Mouse (Mus musculus): Measurements from ENCODE around the gene Gm28051.

Gm28051 gene

DNA sequence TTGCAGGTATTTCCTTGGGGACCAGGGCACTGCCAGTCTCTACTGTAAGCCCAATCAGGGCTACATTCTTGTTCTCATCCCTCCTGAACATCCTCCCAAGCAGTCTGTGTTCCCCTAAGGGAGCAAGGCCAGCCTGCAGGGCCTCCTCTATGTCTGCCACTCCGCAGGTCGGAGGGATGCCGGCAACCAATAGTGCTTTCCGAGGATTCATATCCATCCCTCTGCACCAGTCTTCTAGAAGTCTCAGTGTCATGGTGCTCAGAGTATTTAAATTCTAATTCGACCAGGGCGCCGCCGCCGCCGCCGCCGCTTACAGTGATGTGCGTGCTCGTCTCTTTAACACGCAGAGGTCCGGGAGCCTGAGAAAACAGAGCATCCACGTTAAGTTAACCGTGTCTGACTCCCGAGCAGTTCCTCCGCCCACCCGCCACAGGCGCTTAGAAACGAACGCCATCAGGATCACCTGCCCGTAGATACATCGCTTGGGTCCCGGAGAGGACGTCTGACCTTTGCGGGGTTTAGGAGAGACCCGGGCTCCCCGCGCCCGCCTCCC, 14.5 kb downstream of the Gm28051 start:
- no peak for DNase-seq (ENCODE audit: low spot score in 2 of 2)

DNA sequence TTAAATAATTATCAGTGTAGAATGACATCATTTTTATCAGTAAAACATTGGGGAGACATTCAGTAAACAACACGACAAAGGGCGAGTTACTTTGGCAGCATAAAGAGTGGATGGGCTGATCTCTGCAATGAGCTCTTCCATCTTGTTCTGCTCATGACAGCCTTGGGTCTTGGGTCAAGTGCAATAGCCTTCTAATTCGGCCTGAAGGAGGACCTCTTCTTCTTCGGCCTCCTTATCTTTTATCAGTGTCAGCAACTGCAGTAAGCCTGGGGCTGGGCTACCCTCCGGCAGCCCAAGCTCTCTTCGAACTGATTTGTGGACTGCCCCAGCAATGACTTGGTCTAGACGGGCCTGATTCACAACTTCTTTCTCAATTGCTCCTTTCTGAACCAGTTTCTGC, 15.5 kb downstream of the Gm28051 start:
- DNase-seq (ENCODE audit: low spot score in 2 of 2): no peak

DNA sequence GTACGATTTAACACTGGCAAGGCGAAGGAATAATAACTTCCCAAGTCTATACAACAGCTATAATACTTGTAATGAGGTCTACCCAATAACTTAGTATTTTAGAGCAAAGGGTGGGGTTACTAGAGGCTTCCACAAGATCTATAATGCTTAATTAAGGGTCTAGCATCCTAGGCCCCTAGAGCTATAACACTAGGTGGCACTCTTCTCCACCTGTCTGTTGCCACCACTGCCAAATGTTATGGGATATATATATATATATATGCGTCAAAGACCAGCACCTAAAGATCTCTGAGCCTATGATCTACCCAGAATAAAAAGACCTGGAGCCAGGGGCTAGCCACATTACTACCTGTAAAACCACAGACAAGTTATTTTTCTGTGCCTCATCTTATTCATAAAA, 17.3 kb downstream of the Gm28051 start:
- no peak for DNase-seq (ENCODE audit: low spot score in 2 of 2)

DNA sequence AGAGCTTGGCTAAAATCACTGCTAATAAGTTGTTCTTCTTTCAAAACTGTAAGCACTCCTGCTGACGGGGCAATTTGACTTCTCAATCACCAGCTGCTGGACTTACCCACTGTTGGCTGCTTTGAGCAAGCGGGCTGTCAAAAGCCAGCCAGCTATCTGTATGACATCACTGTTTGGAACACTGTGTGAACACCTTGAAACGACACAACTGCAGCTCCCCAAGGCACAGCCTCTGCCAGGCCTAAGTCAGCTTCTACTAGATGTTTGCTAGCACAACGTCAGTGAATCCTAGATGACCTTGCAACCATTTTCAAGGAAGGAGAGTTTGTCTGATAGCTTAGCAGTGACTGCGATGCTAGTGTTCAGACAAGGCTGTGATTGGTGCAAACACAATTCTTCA, 18.5 kb downstream of the Gm28051 start:
- DNase-seq (ENCODE audit: low spot score in 2 of 2): no peak

DNA sequence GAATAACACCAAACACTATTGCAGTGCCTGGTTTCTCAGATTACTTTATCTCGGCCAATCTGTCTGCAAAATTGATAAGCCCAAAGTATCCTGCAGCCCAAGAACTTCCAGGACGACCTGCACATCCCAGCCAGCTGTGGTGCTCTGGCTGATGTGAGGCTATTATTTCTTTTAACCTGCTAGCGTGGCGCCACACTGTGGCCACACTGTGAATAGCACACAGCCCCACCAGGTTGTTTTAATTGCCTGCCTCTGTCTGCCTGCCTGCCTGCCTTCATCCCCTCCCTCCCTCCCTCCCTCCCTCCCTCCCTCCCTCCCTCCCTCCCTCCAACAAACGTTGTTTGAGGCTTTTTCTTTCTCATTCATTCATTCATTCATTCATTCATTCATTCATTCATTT, 24.2 kb downstream of the Gm28051 start:
- peak in 1 of 2 experiments; percentile 52 for DNase-seq (ENCODE audit: low spot score in 2 of 2)

DNA sequence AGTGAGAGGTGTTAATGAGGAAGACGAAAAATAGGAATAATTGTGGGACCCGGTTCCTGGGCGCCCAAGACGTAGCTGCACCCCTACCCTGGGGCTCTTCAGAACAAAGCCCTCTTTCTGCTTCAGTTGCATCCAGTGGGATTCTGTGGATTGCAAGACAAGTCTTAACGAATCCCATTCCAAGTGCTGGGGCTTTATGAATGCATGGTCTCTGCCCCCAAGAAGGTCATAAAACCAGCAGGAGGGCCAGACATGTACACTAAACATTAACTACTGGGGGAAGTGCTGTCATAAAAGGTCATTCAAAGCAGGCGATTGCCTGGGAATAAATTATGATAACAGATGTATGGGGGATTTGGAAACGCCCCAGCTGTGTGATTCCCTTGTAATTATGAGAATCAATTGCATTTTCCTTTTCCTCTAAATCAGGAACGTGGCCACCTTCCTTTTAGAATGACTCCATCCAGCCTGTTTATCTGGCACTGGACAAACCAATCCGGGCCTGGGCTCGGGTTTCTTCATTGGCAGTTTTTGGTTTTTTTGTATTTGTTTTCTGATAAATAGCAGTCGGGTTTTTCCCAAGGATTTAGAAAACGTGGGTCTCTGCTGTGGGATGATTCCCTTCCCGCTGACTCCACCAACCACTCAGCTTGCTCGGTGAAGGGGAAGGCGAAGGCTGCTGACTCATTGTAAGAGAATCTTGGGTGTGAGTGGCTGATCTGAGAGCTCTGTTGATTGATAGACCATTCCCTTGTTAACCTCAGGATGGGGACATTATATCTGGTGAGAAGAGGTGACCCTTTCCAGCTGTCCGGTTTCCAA, 26.6 kb downstream of the Gm28051 start:
- DNase-seq (ENCODE audit: low spot score in 2 of 2): no peak

DNA sequence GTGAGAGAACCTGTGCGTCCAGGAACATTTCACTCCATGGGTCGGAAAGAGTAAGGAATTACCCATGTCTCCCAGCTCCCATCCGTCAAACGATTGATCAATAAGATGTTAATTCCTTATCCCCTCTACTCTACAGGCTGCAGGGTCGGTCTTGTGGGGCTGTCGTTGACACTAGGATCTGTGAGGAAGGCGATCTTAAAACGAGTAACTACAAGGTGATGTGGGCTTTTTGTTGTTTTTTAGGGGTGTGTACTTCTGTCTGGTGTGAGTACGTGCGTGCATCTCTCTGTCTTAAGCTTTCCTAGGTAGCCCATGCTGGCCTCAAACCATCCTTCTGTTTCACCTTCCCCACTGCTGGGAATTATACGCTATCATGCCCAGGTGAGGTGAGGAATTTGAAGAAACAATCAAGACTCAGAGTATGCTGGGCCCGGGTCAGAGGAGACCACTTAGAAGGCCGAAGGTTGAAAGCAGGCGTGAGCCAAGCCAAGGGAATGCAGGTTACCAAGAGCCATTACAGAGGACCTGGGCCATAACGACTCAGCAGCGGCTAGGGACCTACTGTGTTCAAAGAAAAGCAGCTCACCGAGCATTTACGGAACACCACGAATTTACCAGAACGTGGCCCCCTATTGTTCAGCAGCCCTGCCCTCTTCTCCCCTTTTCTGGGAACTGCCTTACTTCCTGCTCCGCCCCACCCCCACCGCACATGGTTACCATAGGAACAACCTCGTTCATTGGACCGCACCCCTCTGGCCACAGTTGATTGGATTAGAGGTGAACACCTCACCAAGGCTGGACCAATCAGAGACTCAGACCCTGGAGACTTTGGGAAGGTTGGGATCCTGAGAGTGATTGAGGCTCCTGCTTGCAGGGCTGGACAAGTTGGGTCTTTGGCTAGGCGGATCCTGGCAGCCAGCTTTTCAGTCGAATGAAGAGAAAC, 27.4 kb downstream of the Gm28051 start:
- DNase-seq (ENCODE audit: low spot score in 2 of 2): peak; percentile 65 to 78

DNA sequence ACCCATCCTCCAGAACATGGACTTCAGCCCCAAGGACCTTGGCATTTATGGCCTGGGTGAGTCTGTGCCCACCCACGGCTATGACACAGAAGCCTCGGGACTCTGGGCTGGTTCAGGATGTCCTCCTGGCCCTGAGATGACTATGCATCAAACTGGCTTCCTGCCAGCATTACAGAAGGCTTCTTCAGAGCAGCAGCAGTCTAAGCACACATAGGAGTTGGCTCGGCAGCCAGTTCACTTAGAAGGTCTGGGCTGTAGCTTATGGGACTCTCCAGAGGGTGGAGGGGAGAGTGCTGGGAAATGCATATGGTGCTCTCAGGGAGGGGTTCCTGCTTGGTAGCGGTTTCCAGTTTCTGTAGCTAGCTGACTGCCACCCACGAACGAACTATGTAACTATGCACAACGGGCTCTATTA, 31.8 kb downstream of the Gm28051 start:
- DNase-seq (ENCODE audit: low spot score in 2 of 2): no peak

DNA sequence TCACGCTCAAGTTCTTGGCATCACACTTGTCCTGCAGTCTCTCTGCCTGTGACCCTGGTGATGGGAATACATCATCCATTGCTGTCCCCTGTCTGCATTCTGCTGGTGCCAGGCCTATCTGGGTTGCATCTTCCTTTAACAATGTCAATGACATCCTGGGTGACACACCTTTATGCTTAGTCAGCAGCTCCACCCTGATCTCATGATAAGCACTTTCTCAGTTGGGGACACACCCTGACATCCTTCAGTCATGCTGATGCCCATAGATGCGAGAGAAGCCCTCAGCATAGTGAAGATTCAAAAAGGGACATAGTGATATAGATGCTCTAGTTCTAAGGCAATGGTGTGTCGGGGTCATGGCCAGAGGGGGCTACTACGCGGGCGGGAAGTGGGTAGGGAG, 32.4 kb downstream of the Gm28051 start:
- DNase-seq (ENCODE audit: low spot score in 2 of 2): no peak

DNA sequence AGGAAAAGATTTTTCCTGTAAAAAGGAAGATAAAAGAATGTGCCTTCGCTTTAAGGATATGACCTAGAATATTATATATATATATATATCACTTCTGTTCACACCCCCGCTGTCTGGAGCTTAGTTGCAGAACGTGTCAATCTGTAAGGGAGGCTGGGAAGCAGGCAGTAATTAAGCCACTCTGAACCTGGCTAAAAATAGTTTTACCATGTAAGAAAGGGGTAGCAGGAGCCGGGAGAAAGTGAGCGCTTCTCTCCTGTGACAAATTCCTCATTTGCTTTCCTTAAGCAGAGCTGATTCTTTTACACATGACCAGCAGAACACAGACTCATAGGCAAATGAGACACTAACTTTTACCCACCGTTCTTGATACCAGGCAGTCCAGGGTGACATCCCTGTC, 33.7 kb downstream of the Gm28051 start:
- no peak for DNase-seq (ENCODE audit: low spot score in 2 of 2)

DNA sequence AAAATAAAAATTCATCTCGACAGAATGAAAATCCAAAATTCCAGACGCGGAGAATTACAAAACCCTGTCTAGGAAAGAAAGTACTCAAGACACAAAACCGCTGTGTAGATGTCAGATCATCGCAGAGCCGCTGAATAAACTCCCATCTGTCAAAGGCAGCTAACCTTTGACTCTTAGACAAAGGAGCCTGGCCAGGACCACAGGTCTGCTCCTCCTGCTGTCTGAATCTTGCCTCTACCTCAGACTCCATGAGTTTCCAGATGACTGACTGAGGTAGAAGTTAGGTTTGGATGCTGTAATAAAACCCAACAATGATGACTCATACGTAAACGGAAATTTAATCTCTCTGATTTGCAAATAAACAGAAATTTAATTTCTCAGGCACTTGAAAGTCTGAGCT, 34.6 kb downstream of the Gm28051 start:
- DNase-seq (ENCODE audit: low spot score in 2 of 2): no peak

DNA sequence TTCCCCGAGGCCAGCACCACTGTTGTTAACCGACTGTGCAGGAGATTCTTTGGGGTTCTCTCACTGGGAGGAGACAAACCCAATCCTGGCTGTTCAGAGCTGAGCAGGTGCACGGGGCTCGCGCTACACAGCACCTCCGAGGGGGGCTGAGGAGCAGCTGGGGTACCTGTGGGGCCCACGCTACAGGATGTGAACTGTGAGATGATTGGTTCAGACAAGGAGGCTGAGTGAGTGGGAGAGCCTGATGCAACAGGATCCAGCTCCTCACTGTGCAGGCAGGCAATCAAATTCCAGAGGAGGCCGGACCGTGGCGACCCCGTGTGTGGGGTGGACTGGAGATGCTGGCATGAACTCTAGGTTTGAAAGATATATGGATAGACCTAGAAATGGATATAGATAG, 35.1 kb downstream of the Gm28051 start:
- DNase-seq (ENCODE audit: low spot score in 2 of 2): no peak

DNA sequence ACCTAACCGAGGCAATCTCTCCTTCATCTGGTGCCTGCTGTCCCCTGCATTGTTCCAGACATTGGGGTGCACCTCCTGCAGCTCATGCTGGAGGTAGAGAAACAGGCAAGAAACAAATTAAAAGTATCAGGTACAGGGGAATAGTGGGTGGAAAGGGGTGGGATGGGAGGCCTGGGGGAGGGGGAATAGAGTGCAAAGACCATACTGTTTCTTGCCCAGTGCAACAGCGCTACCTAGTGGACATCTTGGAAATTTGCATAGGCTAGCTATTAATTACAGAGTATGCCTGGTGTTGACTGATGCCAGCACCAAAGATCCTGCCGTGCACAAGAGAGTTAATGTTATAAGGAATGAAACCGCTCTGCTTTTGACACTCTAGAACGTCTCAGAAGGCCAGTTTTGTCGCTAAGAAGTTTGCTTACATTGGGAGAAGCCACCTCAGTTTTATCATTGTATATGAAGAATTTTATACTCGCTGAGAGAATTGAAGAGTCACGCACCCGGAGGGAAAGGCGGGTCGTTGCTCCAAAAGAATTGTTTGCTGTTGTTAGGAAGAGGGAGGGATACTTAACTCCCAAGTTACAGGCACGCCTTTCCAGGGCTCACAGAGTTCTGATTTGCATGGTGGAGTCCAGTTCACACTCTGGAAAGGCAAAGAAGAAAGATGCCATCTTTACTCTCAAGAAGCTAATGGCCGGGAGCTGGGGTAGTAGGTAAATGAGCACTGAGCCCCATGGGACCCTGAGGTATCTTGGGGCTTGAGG, 37.8 kb downstream of the Gm28051 start:
- DNase-seq (ENCODE audit: low spot score in 2 of 2): no peak

DNA sequence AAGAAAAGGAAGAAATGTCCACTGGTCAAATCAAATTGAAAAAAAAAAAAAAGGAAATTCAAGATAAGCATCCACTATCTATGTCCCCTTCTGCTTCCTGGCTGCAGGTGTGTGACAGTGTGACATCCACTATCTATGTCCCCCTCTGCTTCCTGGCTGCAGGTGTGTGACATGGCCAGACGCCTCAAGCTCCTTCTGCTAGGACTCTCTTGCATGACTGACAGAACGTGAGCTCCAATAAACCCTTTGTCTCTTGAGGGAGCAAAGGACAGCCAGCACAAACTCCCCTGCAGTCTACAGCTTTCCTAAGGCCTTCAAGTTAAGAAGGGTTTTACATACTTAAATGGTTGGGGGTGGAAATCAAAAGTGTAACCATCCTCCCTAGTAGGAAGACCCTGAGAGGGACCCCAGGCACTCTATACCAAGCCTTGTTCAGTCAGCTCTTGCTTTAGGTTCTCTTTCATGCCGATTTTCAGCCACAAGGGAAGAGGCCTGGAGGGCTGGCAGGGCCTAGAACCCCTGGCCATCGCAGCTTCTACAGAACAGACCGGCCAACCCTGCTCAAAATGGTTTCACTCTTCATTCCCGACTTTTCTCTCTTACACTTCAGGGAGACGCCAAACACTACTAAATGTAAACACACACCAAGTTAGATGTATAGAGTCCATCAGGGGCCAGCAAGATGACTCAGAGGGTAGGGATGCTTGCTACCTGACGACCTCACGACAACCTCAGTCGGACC, 42.7 kb downstream of the Gm28051 start:
- no peak for DNase-seq (ENCODE audit: low spot score in 2 of 2)

DNA sequence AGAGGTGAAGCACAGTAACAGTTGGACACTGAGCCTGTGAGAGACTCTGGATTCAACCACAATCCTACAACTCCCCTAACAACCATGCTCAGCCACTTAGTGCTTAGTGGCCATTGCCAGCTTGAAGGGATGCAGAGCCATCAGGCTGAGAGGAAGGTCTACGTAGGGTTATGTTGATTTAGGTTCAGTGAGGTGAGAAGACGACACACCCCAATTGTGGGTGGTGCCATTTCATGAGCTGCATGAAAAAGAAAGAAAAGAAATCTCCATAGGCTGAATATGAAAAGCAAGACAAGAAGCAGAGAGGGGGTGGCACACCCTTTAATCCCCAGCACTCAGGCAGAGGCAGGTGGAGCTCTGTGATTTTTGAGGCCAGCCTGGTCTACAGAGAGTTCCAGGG, 43.4 kb downstream of the Gm28051 start:
- DNase-seq (ENCODE audit: low spot score in 2 of 2): no peak

DNA sequence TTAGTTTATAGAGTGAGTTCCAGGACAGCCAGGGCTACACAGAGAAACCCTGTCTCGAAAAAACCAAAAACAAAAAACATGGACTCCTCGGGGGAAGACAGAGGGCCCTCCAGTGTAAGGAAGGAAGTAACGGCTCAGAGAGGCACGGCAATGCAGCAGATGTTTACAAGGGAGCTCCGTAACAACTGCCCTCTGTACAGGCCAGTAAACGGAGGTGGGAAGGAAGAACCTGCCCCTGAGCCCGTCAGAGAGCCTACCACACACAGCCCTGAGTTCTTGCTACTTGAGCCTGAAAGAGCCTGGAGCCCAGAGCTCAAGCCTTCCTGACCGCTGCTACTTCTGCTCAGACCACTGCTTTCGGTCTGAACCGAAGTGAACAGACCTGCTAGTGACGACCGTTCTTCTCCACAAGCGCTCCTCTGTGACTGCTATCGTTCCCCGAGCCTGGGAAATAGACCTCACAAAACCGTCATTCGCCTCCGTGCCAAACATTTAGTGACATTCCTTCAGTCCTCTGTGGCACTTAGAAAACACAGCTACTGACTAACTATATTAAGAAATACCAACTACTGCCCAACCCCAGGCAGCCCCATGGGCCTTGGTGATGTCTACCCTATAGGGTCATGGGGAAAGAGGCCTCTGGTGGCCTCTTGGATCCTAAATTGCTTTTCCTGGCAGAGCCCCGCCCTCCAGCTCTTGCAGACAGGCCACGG, 44.3 kb downstream of the Gm28051 start:
- no peak for DNase-seq (ENCODE audit: low spot score in 2 of 2)

DNA sequence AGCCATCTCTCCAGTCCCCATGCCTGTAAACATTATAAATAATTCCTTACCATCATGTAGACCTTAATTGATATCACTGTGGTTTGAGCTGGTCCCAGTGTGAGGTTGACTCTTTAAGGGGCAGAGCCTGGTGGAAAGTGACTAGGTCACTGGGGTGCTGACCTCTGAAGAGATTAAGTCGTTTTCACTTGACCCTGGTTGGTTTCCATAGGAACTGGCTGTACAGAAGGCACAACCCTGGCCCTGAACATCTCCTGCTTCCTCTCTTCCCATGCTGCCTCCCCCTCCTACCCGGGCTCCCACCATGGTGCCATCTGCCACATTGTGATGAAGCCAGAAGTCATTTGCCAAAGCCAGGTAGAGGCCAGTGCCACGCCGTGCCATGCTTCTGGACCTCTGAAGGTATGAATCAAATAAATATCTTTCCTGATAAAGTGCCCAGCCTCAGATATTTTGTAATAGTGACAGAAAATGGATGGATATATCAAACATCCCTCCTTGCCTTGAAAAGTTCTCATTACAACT, 46.7 kb downstream of the Gm28051 start:
- no peak for DNase-seq (ENCODE audit: low spot score in 2 of 2)

DNA sequence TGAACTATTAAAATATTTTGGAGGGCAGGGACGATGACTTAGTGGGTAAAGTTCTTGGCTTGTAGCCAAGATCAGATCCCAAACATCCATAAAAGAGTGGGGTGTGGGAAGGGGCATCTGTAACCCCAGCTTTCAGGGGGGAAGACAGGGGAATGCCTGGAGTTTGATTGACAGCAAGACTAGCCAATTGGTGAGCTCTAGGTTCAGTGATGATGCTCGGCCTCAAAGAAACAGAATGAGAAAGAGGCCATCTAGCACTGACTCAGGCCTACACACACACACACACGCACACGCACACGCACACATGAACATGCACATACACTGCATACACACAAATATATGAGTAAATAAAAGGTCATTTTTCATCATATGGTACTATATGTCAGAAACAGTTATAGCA, 47.7 kb downstream of the Gm28051 start:
- DNase-seq (ENCODE audit: low spot score in 2 of 2): no peak

DNA sequence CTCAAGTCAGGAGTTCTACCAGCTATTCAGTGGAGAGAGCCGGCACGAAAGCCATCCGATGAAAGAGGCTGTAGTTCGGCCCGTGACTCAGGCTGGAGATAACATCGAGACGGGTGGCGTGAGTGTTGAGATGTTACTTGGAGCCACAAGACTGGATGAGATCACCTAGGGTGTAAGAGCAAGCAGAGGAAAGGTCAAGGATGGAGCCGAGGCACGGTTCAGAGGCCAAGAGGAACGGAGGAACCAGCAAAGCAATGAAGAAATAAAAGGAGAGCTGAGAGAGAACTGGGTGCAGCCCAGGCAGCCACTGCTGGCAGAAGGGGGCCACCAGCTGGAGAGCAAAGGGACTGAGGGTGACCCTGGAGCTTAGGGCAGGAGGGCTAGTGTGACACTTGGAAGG, 49.3 kb downstream of the Gm28051 start:
- no peak for DNase-seq (ENCODE audit: low spot score in 2 of 2)

DNA sequence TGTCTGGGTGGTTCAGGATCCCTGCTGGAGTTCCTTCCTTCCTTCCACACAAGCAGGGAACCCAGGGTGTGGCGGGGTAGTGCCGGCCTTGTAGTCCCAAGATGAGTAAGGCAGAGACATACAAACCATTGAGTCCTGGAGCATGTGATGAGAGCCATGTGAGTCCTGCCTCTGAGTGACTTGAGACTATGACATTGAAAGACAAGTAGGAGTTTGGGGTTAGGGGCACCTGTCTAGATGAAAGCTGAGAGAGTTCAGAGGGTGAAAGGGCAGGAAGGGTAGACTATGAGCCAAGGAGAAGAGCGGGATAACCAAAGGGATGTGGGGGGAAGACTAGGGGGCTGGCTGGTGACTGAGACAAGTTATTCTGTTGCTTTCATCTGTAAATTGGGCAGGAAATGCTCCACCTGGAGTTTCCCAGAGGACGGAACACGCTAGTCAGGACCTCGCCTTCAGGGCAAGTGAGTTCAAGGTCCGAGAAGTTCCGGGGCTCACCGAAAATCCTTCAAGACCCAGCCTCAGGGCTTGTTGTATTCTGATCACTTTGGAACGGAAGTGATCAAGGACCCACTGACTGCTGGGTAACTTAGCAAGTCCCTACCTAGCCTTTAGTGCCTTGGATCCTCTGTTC, 50.6 kb downstream of the Gm28051 start:
- no peak for DNase-seq (ENCODE audit: low spot score in 2 of 2)

Measured in frontal cortex, postnatal 14 days (tissue).